Mouse (Mus musculus) kidney, postnatal 0 days (tissue): Measurements from ENCODE around the gene Trim58. TPM values are rescaled to one million over a fixed set of nuclear protein-coding genes. Genes with fewer than 3 reads are reported as not detected.

Source experiments
- ATAC-seq: fragments of 200-750 bp; cut with Nextera tagmentation; replicated peaks from 2 replicates; pipeline ENCODE4 v1.8.0; 2017; ENCODE audit warnings: low read depth, moderate number of reproducible peaks, moderate TSS enrichment, moderate library complexity; ENCODE audit not compliant: low FRiP score
- DNase-seq: peaks from one replicate; pipeline ENCODE4 v3.0.0-alpha.2; 2016; ENCODE audit warnings: low spot score
- H3K27ac ChIP-seq: fragments of 300-500 bp; sonication (generic); 2 replicates; pipeline ENCODE4 v1.5.1; 2014; ENCODE audit warnings: mild to moderate bottlenecking
- H3K27me3 ChIP-seq: fragments of 300-500 bp; sonication (generic); 2 replicates; pipeline ENCODE4 v1.6.1; 2014; ENCODE audit warnings: low read length, mixed read lengths; ENCODE audit not compliant: insufficient read depth
- H3K36me3 ChIP-seq: fragments of 300-500 bp; sonication (generic); 2 replicates; pipeline ENCODE4 v1.6.1; 2014; ENCODE audit warnings: low read length, mixed read lengths; ENCODE audit not compliant: insufficient read depth
- H3K4me1 ChIP-seq: fragments of 300-500 bp; sonication (generic); replicated peaks from 2 replicates; pipeline ENCODE4 v1.6.1; 2014; ENCODE audit warnings: antibody characterized with exemption, low read length, mixed read lengths; ENCODE audit not compliant: insufficient read depth
- H3K4me2 ChIP-seq: fragments of 300-500 bp; sonication (generic); 2 replicates; pipeline ENCODE4 v1.6.1; 2014; ENCODE audit warnings: mild to moderate bottlenecking, low read length, moderate library complexity, mixed read lengths
- H3K4me3 ChIP-seq: fragments of 300-500 bp; sonication (generic); replicated peaks from 2 replicates; pipeline ENCODE4 v1.5.1; 2014; ENCODE audit warnings: low read depth, low read length
- H3K9ac ChIP-seq: fragments of 300-500 bp; sonication (generic); 2 replicates; pipeline ENCODE4 v1.6.1; 2014; ENCODE audit warnings: low read depth, low read length
- H3K9me3 ChIP-seq: fragments of 300-500 bp; sonication (generic); replicated peaks from 2 replicates; pipeline ENCODE4 v1.6.1; 2016; ENCODE audit warnings: low read length, inconsistent platforms, mixed read lengths
- CTCF ChIP-seq: IDR thresholded peaks from 2 replicates; pipeline ENCODE4 v1.5.1; 2016; ENCODE audit warnings: antibody characterized with exemption, low read depth, mild to moderate bottlenecking, moderate library complexity
- WGBS: fragments of 180-500 bp; shearing (Covaris S2); extraction: QIAGEN DNeasy Blood & Tissue Kit; methylation state at CpG from one replicate; pipeline ENCODE4 v1.1.7; 2014; 5-methylcytosine and 5-hydroxymethylcytosine counted together
- polyA plus RNA-seq: library from polyadenylated mRNA; unstranded; fragments of >200 nt; fragmentation: Nextera tagmentation; extraction: Ambion mirVana; gene quantifications from 2 replicates; pipeline ENCODE4 v1.2.1, GENCODE M21; 2015

The Trim58 gene
- 0.08 and 0.14 TPM in 2 replicates for polyA plus RNA-seq

DNA sequence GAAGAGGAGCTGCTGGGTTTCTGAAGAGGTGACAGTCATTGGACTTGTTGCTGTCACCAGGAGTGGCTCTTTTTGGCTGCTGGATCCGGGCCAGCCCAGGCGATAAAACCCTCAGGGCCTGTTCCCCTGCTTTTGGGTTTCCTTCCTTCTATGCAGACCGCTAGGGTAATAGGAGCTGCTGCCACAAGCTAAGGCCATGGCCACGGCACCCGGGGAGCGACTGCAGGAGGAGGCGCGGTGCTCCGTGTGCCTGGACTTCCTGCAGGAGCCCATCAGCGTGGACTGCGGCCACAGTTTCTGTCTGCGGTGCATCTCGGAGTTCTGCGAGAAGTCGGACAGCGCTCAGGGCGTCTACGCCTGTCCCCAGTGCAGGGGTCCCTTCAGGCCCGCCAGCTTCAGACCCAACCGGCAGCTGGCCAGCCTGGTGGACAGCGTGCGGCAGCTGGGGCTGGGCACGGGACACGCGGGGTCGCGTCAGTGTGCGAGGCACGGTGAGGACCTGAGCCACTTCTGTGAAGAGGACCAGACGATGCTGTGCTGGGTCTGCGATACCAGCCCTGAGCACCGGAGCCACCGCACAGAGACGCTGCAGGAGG is at the start of gene Trim58:
Gene Trim58, plus strand, starts transcription at position 194 of the 596 bp plus-strand sequence.
- Histone ChIP-seq H3K27me3 (0 out of 2 replicates have a peak, but pooled peaks cover 10% of the 10 kb centered on the region), H3K9me3 (no peaks in the 10 kb centered on the region), H3K27ac (no peak within 1 kb of the TSS), H3K36me3 (no peaks in the 10 kb centered on the region), H3K4me3 (peak within 1 kb of the TSS; percentile 20), H3K4me2 (peak within 1 kb of the TSS; percentile 57), H3K9ac (peak within 1 kb of the TSS; percentile 18; the same call in 1 of the 2 replicates), H3K4me1 (no peaks in the 10 kb centered on the region)
- no peak; the same call in 1 of the 2 replicates for ATAC-seq
- DNase-seq: peak; percentile 34
- WGBS: 4% methylated on average over 34 of the region's 34 CpGs
- TF ChIP-seq CTCF: no peak

DNA sequence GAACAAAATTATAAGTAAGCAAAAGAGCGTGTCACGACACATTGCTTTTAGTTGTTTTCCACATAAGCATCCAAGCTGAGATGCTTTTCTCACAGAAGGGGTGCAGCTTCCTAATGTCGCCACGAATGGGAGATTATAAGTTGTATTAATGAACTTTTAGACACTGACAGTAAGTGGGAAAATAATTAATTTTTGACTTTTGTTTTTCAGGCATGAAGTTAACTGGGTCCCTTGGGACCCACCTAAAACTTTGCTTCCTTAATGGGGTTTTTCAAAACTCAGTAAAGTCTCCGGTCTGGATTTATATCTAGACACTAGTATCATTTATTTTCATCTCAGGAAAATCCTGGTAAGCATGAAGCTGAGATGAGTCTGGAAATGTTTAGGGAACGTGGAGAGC is 45.5 kb upstream of the Trim58 start, which contains the start of gene Olfr324:
Gene Olfr324, plus strand, starts transcription at position 301 of the 400 bp plus-strand sequence.
- Histone ChIP-seq H3K4me1 (no peaks in the 10 kb centered on the region), H3K36me3 (no peaks in the 10 kb centered on the region), H3K9ac (no peak within 1 kb of the TSS), H3K27ac (no peak within 1 kb of the TSS), H3K4me2 (no peak within 1 kb of the TSS), H3K9me3 (no peaks in the 10 kb centered on the region), H3K27me3 (no peaks in the 10 kb centered on the region), H3K4me3 (no peak within 1 kb of the TSS)
- TF ChIP-seq CTCF: no peak
- no peak for DNase-seq
- 78% methylated on average over 6 of the region's 6 CpGs for WGBS
- no peak for ATAC-seq

DNA sequence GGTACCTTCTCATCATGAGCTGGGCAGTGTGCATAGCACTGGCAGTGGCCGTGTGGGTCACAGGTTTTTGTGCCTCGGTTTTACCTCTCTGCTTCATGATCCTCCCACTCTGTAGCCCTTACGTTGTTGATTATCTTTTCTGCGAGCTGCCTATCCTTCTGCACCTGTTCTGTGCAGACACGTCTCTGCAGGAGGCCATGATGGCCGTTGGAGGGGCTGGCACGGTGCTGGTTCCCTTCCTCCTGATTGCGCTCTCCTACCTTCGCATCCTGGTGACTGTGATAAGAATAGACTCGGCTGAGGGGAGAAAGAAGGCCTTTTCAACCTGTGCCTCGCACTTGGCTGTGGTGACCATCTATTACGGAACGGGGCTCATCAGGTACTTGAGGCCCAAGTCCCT is 42.4 kb upstream of the Trim58 start:
- H3K36me3 ChIP-seq: no peaks in the 10 kb centered on the region
- no peak overlapping the region for H3K9ac ChIP-seq

DNA sequence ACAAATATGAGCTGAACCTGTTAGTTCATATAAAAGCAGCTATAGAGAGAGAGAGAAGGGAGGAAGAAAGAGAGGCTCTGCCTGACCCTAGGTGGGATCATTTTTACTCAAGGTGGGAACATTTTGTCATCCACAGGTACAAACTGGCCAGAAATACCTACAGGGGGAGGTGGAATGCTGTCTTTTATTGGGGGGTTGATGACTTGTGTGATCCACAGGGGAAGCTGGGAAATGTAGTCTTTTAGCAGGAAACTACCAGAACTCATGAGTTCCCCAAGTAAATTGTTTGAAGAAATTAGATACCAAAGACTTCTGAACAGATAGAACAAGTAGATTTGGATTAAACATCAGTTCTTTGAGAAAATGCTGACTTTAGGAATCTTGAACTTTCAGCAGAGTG is 38.2 kb upstream of the Trim58 start:
- DNase-seq: no peak
- no peak for TF ChIP-seq CTCF
- Histone ChIP-seq H3K36me3 (no peaks in the 10 kb centered on the region), H3K9me3 (no peaks in the 10 kb centered on the region), H3K9ac (no peak overlapping the region), H3K4me3 (no peak overlapping the region), H3K4me1 (no peaks in the 10 kb centered on the region), H3K27me3 (no peaks in the 10 kb centered on the region), H3K4me2 (no peak overlapping the region), H3K27ac (no peak overlapping the region)
- no peak for ATAC-seq

More for the DNA sequence above, 42.4 kb upstream of the Trim58 start:
- Histone ChIP-seq H3K4me3 (no peak overlapping the region), H3K27me3 (no peaks in the 10 kb centered on the region), H3K4me1 (no peaks in the 10 kb centered on the region), H3K4me2 (no peak overlapping the region), H3K27ac (no peak overlapping the region), H3K9me3 (no peaks in the 10 kb centered on the region)
- DNase-seq (no peak), ATAC-seq (no peak)
- 85% methylated on average over 13 of the region's 13 CpGs for WGBS
- no peak for TF ChIP-seq CTCF

DNA sequence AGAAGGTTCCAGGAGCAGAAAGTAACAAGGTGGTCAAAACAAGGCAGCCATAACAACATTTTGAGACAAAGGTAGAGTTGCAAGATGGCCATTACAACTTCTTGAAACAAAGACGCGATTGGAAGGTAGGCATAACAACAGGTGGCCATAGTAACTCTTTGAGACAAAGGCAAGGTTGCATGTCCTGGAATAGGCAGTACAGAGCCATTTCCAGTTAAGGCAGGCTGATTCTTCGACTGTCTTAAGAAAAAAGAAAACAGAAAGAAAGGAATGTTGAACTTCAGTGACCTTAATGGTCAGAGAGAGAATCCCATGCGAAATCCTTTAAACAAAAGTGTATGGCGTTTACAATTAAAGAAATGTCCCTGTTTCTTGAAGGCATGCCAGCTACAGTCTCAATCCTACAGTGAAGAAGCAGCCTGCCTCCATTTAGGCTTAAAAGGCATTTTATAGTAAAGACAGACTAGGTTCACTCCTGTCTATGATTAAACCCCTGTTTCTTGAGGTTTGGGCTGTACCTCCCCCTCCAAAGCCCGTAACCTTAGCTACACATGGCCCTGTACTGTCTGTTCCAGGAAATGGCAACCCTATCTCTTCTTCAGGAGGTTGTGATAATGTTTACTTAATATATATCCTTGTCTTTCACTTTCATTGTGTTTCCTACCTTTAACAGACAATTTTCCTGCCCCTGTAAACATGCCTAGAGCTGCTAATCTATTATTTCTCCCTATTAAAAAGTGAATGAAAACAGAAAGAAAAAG is 37.3 kb upstream of the Trim58 start:
- WGBS: 69% methylated on average over 6 of the region's 6 CpGs

DNA sequence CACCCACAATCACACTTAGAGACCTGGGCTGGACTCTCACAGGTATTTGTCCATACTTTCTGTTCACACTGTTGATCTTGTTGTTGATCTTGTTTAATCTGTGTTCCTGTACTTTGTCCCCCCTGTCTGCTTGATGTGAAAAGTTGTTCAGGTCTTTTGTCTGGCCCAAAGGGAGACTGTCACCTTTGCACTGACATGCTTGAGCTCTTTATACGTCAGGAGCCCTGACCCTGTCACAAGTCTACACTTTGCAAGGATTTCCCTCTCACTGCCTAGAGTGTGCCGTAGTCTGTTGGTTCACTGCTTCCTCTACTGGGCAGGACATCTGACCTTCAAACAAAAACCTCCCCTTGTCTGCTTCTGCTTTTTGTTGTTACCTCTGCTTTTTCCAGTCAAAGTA is 35.6 kb upstream of the Trim58 start:
- H3K9me3 ChIP-seq: no peaks in the 10 kb centered on the region
- 21% methylated on average over 2 of the region's 2 CpGs for WGBS
- no peak overlapping the region for H3K4me3 ChIP-seq
- H3K27me3 ChIP-seq: no peaks in the 10 kb centered on the region
- H3K4me2 ChIP-seq: no peak overlapping the region
- no peak for TF ChIP-seq CTCF
- H3K4me1 ChIP-seq: no peaks in the 10 kb centered on the region
- ATAC-seq (no peak), DNase-seq (no peak)
- no peak overlapping the region for H3K9ac ChIP-seq
- no peaks in the 10 kb centered on the region for H3K36me3 ChIP-seq
- no peak overlapping the region for H3K27ac ChIP-seq

More for the DNA sequence above, 37.3 kb upstream of the Trim58 start:
- Histone ChIP-seq H3K4me2 (no peak overlapping the region), H3K4me3 (no peak overlapping the region), H3K36me3 (no peaks in the 10 kb centered on the region), H3K27ac (no peak overlapping the region), H3K9me3 (no peaks in the 10 kb centered on the region), H3K27me3 (no peaks in the 10 kb centered on the region), H3K9ac (no peak overlapping the region), H3K4me1 (no peaks in the 10 kb centered on the region)
- ATAC-seq: no peak
- TF ChIP-seq CTCF: no peak
- no peak for DNase-seq
